26 mouse cellular contexts compared by ENCODE assay signal in the genomic region with DNA sequence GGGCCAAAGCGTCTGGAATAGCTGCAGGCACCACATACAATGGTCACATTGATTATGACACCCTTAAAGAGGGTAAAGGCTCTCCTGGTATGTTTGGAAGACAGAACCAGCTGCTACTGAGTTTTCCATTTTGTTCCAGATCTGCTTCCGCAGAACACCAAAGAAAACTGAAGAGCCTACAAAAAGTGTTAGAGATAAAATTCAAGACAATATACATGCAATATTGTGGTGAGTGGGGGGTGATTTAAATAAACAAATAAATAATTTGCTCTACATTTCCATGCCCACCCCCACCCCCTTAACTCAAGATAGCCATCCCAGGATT. TPM values are rescaled to one million over a fixed set of nuclear protein-coding genes. Genes with fewer than 3 reads are reported as not detected.
DNase-seq lines count a peak whose midpoint lies in the region; ATAC-seq lines count a peak whose summit lies in the region.
"Had no signal": no experiment of that assay in that cellular context is flagged by ENCODE, and none has a peak within 500 bp of the region (broad histone marks: within the 10 kb centered on the region; RNA-seq: fewer than 3 reads in every experiment).

No protein-coding gene starts in this region.

- no peaks in the 10 kb centered on the region for H3K27me3 ChIP-seq in kidney, embryonic 14.5 days (ENCODE audit: control insufficient read depth, insufficient read depth, low read length)
- peaks cover 100% of the 10 kb centered on the region for H3K27me3 ChIP-seq in embryonic facial prominence, embryonic 10.5 days (replicated peaks; ENCODE audit: low read depth, poor library complexity, severe bottlenecking)
- H3K27me3 ChIP-seq in hindbrain, embryonic 14.5 days (ENCODE audit: control insufficient read depth, insufficient read depth, low read length) = peaks cover 84% of the 10 kb centered on the region
- H3K27me3 ChIP-seq in neural tube, embryonic 12.5 days (replicated peaks) = no peaks in the 10 kb centered on the region
- H3K27me3 ChIP-seq: Patski had no signal

- peak overlapping the region; percentile 74 for H3K4me2 ChIP-seq in kidney, embryonic 14.5 days (replicated peaks; ENCODE audit: low read depth, low read length)
- H3K4me2 ChIP-seq in hindbrain, embryonic 14.5 days (replicated peaks) = peak overlapping the region; percentile 82
- peak overlapping the region; percentile 96 for H3K4me2 ChIP-seq in neural tube, embryonic 12.5 days (replicated peaks)
- H3K4me2 ChIP-seq: midbrain, embryonic 12.5 days had no signal

- no peak for ATAC-seq in kidney, embryonic 14.5 days (ENCODE audit: low FRiP score, low TSS enrichment)
- no peak for ATAC-seq in hindbrain, embryonic 14.5 days (ENCODE audit: low FRiP score)
- no peak for ATAC-seq in neural tube, embryonic 12.5 days (ENCODE audit: low FRiP score, low read depth)
- ATAC-seq: CD4-positive, CD25-positive, alpha-beta regulatory T cell, adult 4 months; Patski had no signal

- 10% methylated on average over 2 of the region's 2 CpGs for WGBS in kidney, embryonic 14.5 days
- WGBS in embryonic facial prominence, embryonic 10.5 days = 3% methylated on average over 2 of the region's 2 CpGs
- 5% methylated on average over 2 of the region's 2 CpGs for WGBS in hindbrain, embryonic 14.5 days
- 1% methylated on average over 2 of the region's 2 CpGs for WGBS in neural tube, embryonic 12.5 days

- peak overlapping the region; percentile 34 for H3K4me3 ChIP-seq in kidney, embryonic 14.5 days (ENCODE audit: low read length)
- 0 out of 2 replicates have a peak overlapping the region, but pooled peaks have one; percentile 19 for H3K4me3 ChIP-seq in embryonic facial prominence, embryonic 10.5 days
- peak overlapping the region; percentile 42 for H3K4me3 ChIP-seq in hindbrain, embryonic 14.5 days (replicated peaks; ENCODE audit: low read length)
- peak overlapping the region; percentile 47 for H3K4me3 ChIP-seq in neural tube, embryonic 12.5 days
- H3K4me3 ChIP-seq: embryonic facial prominence, embryonic 15.5 days; forebrain, embryonic 10.5 days; midbrain, embryonic 12.5 days had no signal

- no peak for DNase-seq in kidney, adult 9 months
- no peak for DNase-seq in embryonic facial prominence, embryonic 10.5 days (ENCODE audit: low spot score)
- DNase-seq in hindbrain, embryonic 14.5 days (ENCODE audit: low spot score) = no peak
- DNase-seq in adrenal gland, postnatal 10 days = no peak
- no peak for DNase-seq in adrenal gland, adult 18-20 months (ENCODE audit: low spot score in 2 of 2)
- DNase-seq: adrenal gland, postnatal 14 days; cerebellum, adult 11-12 months; cerebellum, postnatal 14 days; heart, postnatal 36 days; kidney, adult 18-20 months; layer of hippocampus, postnatal 36 days; retina, postnatal 1 day; thymus, postnatal 14 days had no signal

- peak overlapping the region; percentile 72; the same call in 1 of the 2 replicates for H3K9ac ChIP-seq in kidney, embryonic 14.5 days (ENCODE audit: low read depth, low read length)
- H3K9ac ChIP-seq in hindbrain, embryonic 14.5 days = peak overlapping the region; percentile 87
- H3K9ac ChIP-seq in neural tube, embryonic 12.5 days = peak overlapping the region; percentile 92
- H3K9ac ChIP-seq: embryonic facial prominence, embryonic 15.5 days; liver, embryonic 14.5 days; midbrain, embryonic 12.5 days had no signal

- no peaks in the 10 kb centered on the region for H3K9me3 ChIP-seq in kidney, embryonic 14.5 days (ENCODE audit: control insufficient read depth, low read length)
- no peaks in the 10 kb centered on the region for H3K9me3 ChIP-seq in embryonic facial prominence, embryonic 10.5 days
- H3K9me3 ChIP-seq in hindbrain, embryonic 14.5 days (ENCODE audit: control insufficient read depth, low read length) = no peaks in the 10 kb centered on the region
- H3K9me3 ChIP-seq in neural tube, embryonic 12.5 days = no peaks in the 10 kb centered on the region
- H3K9me3 ChIP-seq: embryonic facial prominence, embryonic 15.5 days; forebrain, embryonic 10.5 days; midbrain, embryonic 12.5 days had no signal

- peak overlapping the region; percentile 95 for H3K27ac ChIP-seq in kidney, embryonic 14.5 days (ENCODE audit: low read depth, low read length)
- no peak overlapping the region for H3K27ac ChIP-seq in embryonic facial prominence, embryonic 10.5 days (replicated peaks)
- H3K27ac ChIP-seq in hindbrain, embryonic 14.5 days = peak overlapping the region; percentile 98
- H3K27ac ChIP-seq in neural tube, embryonic 12.5 days = peak overlapping the region; percentile 99
- H3K27ac ChIP-seq: embryonic facial prominence, embryonic 15.5 days; forebrain, embryonic 10.5 days; liver, embryonic 14.5 days; midbrain, embryonic 12.5 days had no signal

- H3K4me1 ChIP-seq in kidney, embryonic 14.5 days (ENCODE audit: control insufficient read depth, insufficient read depth, low read length) = peaks cover 56% of the 10 kb centered on the region
- H3K4me1 ChIP-seq in embryonic facial prominence, embryonic 10.5 days = peaks cover 12% of the 10 kb centered on the region; the same call in 1 of the 2 replicates
- H3K4me1 ChIP-seq in hindbrain, embryonic 14.5 days (replicated peaks; ENCODE audit: control insufficient read depth, insufficient read depth, low read length) = peaks cover 6% of the 10 kb centered on the region; the same call in 1 of the 2 replicates
- peaks cover 83% of the 10 kb centered on the region for H3K4me1 ChIP-seq in neural tube, embryonic 12.5 days

- no peaks in the 10 kb centered on the region; the same call in 1 of the 2 replicates for H3K36me3 ChIP-seq in kidney, embryonic 14.5 days (ENCODE audit: control insufficient read depth, insufficient read depth, low read length)
- H3K36me3 ChIP-seq in embryonic facial prominence, embryonic 10.5 days (replicated peaks) = no peaks in the 10 kb centered on the region
- 0 out of 2 replicates have a peak, but pooled peaks cover 4% of the 10 kb centered on the region for H3K36me3 ChIP-seq in hindbrain, embryonic 14.5 days (replicated peaks; ENCODE audit: control insufficient read depth, insufficient read depth)
- peaks cover 19% of the 10 kb centered on the region; the same call in 1 of the 2 replicates for H3K36me3 ChIP-seq in neural tube, embryonic 12.5 days
- H3K36me3 ChIP-seq: embryonic facial prominence, embryonic 15.5 days; forebrain, embryonic 10.5 days; midbrain, embryonic 12.5 days had no signal

RNA-seq across cellular contexts. Expression of a gene that starts 12.9 kb away (rescaled TPM):
- 2.3 and 4.0 TPM in 2 replicates for polyA plus RNA-seq in kidney, embryonic 14.5 days (2014; fragmentation: Nextera tagmentation; extraction: Ambion mirVana)
- polyA plus RNA-seq in embryonic facial prominence, embryonic 10.5 days (2016; fragmentation: Nextera tagmentation; extraction: Ambion mirVana) = not detected in 2 replicates
- 0.82 and 1.3 TPM in 2 replicates for polyA plus RNA-seq in hindbrain, embryonic 14.5 days (2014; fragmentation: Nextera tagmentation; extraction: Ambion mirVana)
- polyA plus RNA-seq in neural tube, embryonic 12.5 days (2016; fragmentation: Nextera tagmentation; extraction: Ambion mirVana) = 6.9 and 9.1 TPM in 2 replicates
- total RNA-seq in adrenal gland, postnatal 10 days (2021) = 1 to 10 TPM in 1 of 2 experiments, under 1 TPM in 1; 0.69 to 1.7 TPM
- 1 to 10 TPM; 1.6 to 2.8 TPM for total RNA-seq in adrenal gland, adult 18-20 months (2021)
- total RNA-seq: heart, postnatal 36 days; layer of hippocampus, adult 18-20 months; layer of hippocampus, postnatal 36 days; left cerebral cortex, postnatal 14 days had no signal
- polyA plus RNA-seq: CD4-positive, CD25-positive, alpha-beta regulatory T cell, adult 4 months; forebrain, embryonic 10.5 days; heart, embryonic 14.5 days; liver, embryonic 14.5 days; lung, embryonic 16.5 days; midbrain, embryonic 12.5 days had no signal

RNA-seq across cellular contexts. Expression of a gene that starts 23.3 kb away (rescaled TPM):
- 1.8 and 1.9 TPM in 2 replicates for polyA plus RNA-seq in kidney, embryonic 14.5 days (2014; fragmentation: Nextera tagmentation; extraction: Ambion mirVana)
- polyA plus RNA-seq in embryonic facial prominence, embryonic 10.5 days (2016; fragmentation: Nextera tagmentation; extraction: Ambion mirVana) = 0.20 and 0.39 TPM in 2 replicates
- 0.64 and 0.76 TPM in 2 replicates for polyA plus RNA-seq in hindbrain, embryonic 14.5 days (2014; fragmentation: Nextera tagmentation; extraction: Ambion mirVana)
- 6.8 and 7.8 TPM in 2 replicates for polyA plus RNA-seq in neural tube, embryonic 12.5 days (2016; fragmentation: Nextera tagmentation; extraction: Ambion mirVana)
- total RNA-seq in adrenal gland, postnatal 10 days (2021) = not detected
- not detected for total RNA-seq in adrenal gland, adult 18-20 months (2021)
- total RNA-seq: adrenal gland, postnatal 14 days; gastrocnemius, adult 8-10 months; heart, postnatal 36 days; left cerebral cortex, postnatal 14 days had no signal
- polyA plus RNA-seq: CD4-positive, CD25-positive, alpha-beta regulatory T cell, adult 4 months; forebrain, embryonic 10.5 days; heart, embryonic 14.5 days; liver, embryonic 14.5 days; lung, embryonic 16.5 days; Patski had no signal

RNA-seq across cellular contexts. Expression of a gene that starts 27.7 kb away (rescaled TPM):
- polyA plus RNA-seq in kidney, embryonic 14.5 days (2014; fragmentation: Nextera tagmentation; extraction: Ambion mirVana) = 6.3 and 18.7 TPM in 2 replicates
- polyA plus RNA-seq in embryonic facial prominence, embryonic 10.5 days (2016; fragmentation: Nextera tagmentation; extraction: Ambion mirVana) = not detected in 2 replicates
- 3.1 and 4.3 TPM in 2 replicates for polyA plus RNA-seq in hindbrain, embryonic 14.5 days (2014; fragmentation: Nextera tagmentation; extraction: Ambion mirVana)
- polyA plus RNA-seq in neural tube, embryonic 12.5 days (2016; fragmentation: Nextera tagmentation; extraction: Ambion mirVana) = 14.2 and 16.0 TPM in 2 replicates
- 10 to 100 TPM in 1 of 2 experiments, 1 to 10 TPM in 1; 7.0 to 18.8 TPM for total RNA-seq in adrenal gland, postnatal 10 days (2021)
- 10 to 100 TPM; 14.9 to 19.6 TPM for total RNA-seq in adrenal gland, adult 18-20 months (2021)
- total RNA-seq: layer of hippocampus, adult 18-20 months; layer of hippocampus, postnatal 36 days; left cerebral cortex, postnatal 14 days had no signal
- polyA plus RNA-seq: CD4-positive, CD25-positive, alpha-beta regulatory T cell, adult 4 months; forebrain, embryonic 10.5 days; lung, embryonic 16.5 days; midbrain, embryonic 12.5 days had no signal

RNA-seq across cellular contexts. Expression of a gene that starts 27.7 kb away (rescaled TPM):
- 12.3 and 12.6 TPM in 2 replicates for polyA plus RNA-seq in kidney, embryonic 14.5 days (2014; fragmentation: Nextera tagmentation; extraction: Ambion mirVana)
- polyA plus RNA-seq in embryonic facial prominence, embryonic 10.5 days (2016; fragmentation: Nextera tagmentation; extraction: Ambion mirVana) = 1.7 and 6.9 TPM in 2 replicates
- polyA plus RNA-seq in hindbrain, embryonic 14.5 days (2014; fragmentation: Nextera tagmentation; extraction: Ambion mirVana) = 44.9 and 55.1 TPM in 2 replicates
- polyA plus RNA-seq in neural tube, embryonic 12.5 days (2016; fragmentation: Nextera tagmentation; extraction: Ambion mirVana) = 55.9 and 68.9 TPM in 2 replicates
- total RNA-seq in adrenal gland, postnatal 10 days (2021) = under 1 TPM; 0.33 to 0.42 TPM
- under 1 TPM; 0.89 to 0.90 TPM for total RNA-seq in adrenal gland, adult 18-20 months (2021)
- total RNA-seq: heart, postnatal 36 days; layer of hippocampus, adult 18-20 months; layer of hippocampus, postnatal 36 days; left cerebral cortex, postnatal 14 days had no signal
- polyA plus RNA-seq: CD4-positive, CD25-positive, alpha-beta regulatory T cell, adult 4 months; midbrain, embryonic 12.5 days had no signal

RNA-seq across cellular contexts. Expression of a gene that starts 35.0 kb away (rescaled TPM):
- polyA plus RNA-seq in kidney, embryonic 14.5 days (2014; fragmentation: Nextera tagmentation; extraction: Ambion mirVana) = 45.0 and 45.2 TPM in 2 replicates
- not detected in 2 replicates for polyA plus RNA-seq in embryonic facial prominence, embryonic 10.5 days (2016; fragmentation: Nextera tagmentation; extraction: Ambion mirVana)
- 2.1 and 3.3 TPM in 2 replicates for polyA plus RNA-seq in hindbrain, embryonic 14.5 days (2014; fragmentation: Nextera tagmentation; extraction: Ambion mirVana)
- 20.8 and 21.4 TPM in 2 replicates for polyA plus RNA-seq in neural tube, embryonic 12.5 days (2016; fragmentation: Nextera tagmentation; extraction: Ambion mirVana)
- 10 to 100 TPM; 25.0 to 26.2 TPM for total RNA-seq in adrenal gland, postnatal 10 days (2021)
- total RNA-seq in adrenal gland, adult 18-20 months (2021) = 10 to 100 TPM; 24.6 to 36.4 TPM
- total RNA-seq: layer of hippocampus, adult 18-20 months; layer of hippocampus, postnatal 36 days; left cerebral cortex, postnatal 14 days had no signal
- polyA plus RNA-seq: CD4-positive, CD25-positive, alpha-beta regulatory T cell, adult 4 months; forebrain, embryonic 10.5 days had no signal
